8 mouse cellular contexts compared by ENCODE assay signal in the genomic region with DNA sequence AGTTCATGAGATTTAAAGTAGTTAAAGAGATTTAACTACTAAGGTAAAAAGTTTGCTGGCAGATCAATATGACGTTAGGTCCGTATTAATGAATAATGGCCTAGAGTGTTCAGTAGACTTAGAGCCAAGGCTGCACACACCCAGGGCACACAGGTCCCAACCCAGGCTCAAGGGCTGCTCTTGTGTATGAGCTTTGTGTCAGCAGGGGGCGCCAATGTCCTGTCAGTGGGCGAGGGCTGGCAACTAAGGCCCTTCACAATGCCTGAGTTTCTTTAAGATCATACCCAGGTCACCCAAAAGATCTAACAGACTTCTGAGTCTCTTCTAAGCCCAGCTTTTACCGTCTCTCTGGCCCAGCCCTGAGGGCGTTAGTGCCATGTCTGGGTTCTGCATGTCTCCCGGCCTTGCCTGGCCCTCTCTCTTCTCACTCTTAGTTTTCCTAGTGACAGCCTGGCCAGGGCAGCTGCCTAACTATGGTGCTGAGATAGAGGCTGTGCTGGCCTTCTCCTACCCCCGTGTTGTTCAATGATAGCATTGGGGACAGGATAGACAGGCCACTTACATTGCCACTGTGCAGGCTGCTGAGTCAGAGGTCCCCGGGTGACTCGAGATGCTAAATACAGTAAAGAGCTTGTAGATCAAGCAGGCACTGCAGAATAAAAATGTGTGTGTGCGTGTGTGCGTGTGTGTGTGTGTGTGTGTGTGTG. TPM values are rescaled to one million over a fixed set of nuclear protein-coding genes. Genes with fewer than 3 reads are reported as not detected.
A peak's percentile ranks its signal among the peaks of the same experiment; 100 is the strongest.
DNase-seq lines count a peak whose midpoint lies in the region; ATAC-seq and TF ChIP-seq lines count a peak whose summit lies in the region.

No protein-coding gene starts in this region.

- TF ChIP-seq POLR2A in liver, adult 2 months (IDR thresholded peaks at IDR 0.05; ENCODE audit: extremely low read depth, insufficient read depth, low read length) = no peak

- no peaks in the 10 kb centered on the region for H3K36me3 ChIP-seq in embryonic facial prominence, embryonic 14.5 days (ENCODE audit: control insufficient read depth, insufficient read depth, low read length)
- H3K36me3 ChIP-seq in heart, embryonic 11.5 days (ENCODE audit: control insufficient read depth, insufficient read depth, low read length) = no peaks in the 10 kb centered on the region
- no peaks in the 10 kb centered on the region for H3K36me3 ChIP-seq in kidney, embryonic 15.5 days
- H3K36me3 ChIP-seq in liver, adult 2 months (ENCODE audit: control insufficient read depth, insufficient read depth, low read length) = no peaks in the 10 kb centered on the region
- H3K36me3 ChIP-seq in neural tube, embryonic 15.5 days = peaks cover 34% of the 10 kb centered on the region

- H3K9ac ChIP-seq in embryonic facial prominence, embryonic 14.5 days (ENCODE audit: low read depth, low read length) = no peak overlapping the region
- H3K9ac ChIP-seq in heart, embryonic 11.5 days (ENCODE audit: low read depth, low read length) = no peak overlapping the region
- H3K9ac ChIP-seq in kidney, embryonic 15.5 days = no peak overlapping the region
- no peak overlapping the region for H3K9ac ChIP-seq in liver, adult 2 months (ENCODE audit: low read depth, low read length)
- no peak overlapping the region for H3K9ac ChIP-seq in neural tube, embryonic 15.5 days (replicated peaks)

- H3K79me2 ChIP-seq in liver, adult 2 months (ENCODE audit: control insufficient read depth, insufficient read depth, low read length) = no peaks in the 10 kb centered on the region

- H3K4me3 ChIP-seq in embryonic facial prominence, embryonic 14.5 days (ENCODE audit: low read depth, low read length) = no peak overlapping the region
- H3K4me3 ChIP-seq in heart, embryonic 11.5 days (ENCODE audit: low read depth, low read length) = no peak overlapping the region
- no peak overlapping the region for H3K4me3 ChIP-seq in kidney, embryonic 15.5 days (replicated peaks)
- no peak overlapping the region for H3K4me3 ChIP-seq in liver, adult 2 months (ENCODE audit: insufficient read depth, low read depth, low read length)
- no peak overlapping the region for H3K4me3 ChIP-seq in neural tube, embryonic 15.5 days (replicated peaks)

- peak; percentile 81 for ATAC-seq in embryonic facial prominence, embryonic 14.5 days (ENCODE audit: low read depth)
- ATAC-seq in heart, embryonic 11.5 days (replicated peaks; ENCODE audit: insufficient number of reproducible peaks, low FRiP score, low TSS enrichment) = 0 out of 2 replicates have a peak, but pooled peaks have one; percentile 41
- peak; percentile 49 for ATAC-seq in kidney, embryonic 15.5 days (replicated peaks; ENCODE audit: low FRiP score)
- ATAC-seq in neural tube, embryonic 15.5 days (ENCODE audit: low FRiP score) = no peak; the same call in 1 of the 2 replicates

- H3K27ac ChIP-seq in embryonic facial prominence, embryonic 14.5 days (replicated peaks; ENCODE audit: low read depth, low read length) = no peak overlapping the region
- H3K27ac ChIP-seq in heart, embryonic 11.5 days (ENCODE audit: low read depth, low read length) = no peak overlapping the region
- H3K27ac ChIP-seq in kidney, embryonic 15.5 days = no peak overlapping the region
- H3K27ac ChIP-seq in liver, adult 2 months (replicated peaks; ENCODE audit: insufficient read depth, low read depth, low read length) = no peak overlapping the region
- H3K27ac ChIP-seq in neural tube, embryonic 15.5 days (replicated peaks) = peak overlapping the region; percentile 49

- peak; percentile 58 to 59 for DNase-seq in B cell, adult 2 months
- DNase-seq in adrenal gland, postnatal 36 days = peak; percentile 91 to 92
- DNase-seq in embryonic facial prominence, embryonic 14.5 days (ENCODE audit: low spot score) = peak; percentile 85
- peak; percentile 56 for DNase-seq in liver, adult 2 months (ENCODE audit: extremely low read depth, low read depth, low spot score)
- peak; percentile 96 for DNase-seq in testis, postnatal 10 days (ENCODE audit: low spot score)

- H3K27me3 ChIP-seq in embryonic facial prominence, embryonic 14.5 days (replicated peaks; ENCODE audit: control insufficient read depth, insufficient read depth, low read length) = no peaks in the 10 kb centered on the region
- no peaks in the 10 kb centered on the region for H3K27me3 ChIP-seq in heart, embryonic 11.5 days (ENCODE audit: control insufficient read depth, insufficient read depth, low read length)
- H3K27me3 ChIP-seq in kidney, embryonic 15.5 days = no peaks in the 10 kb centered on the region
- no peaks in the 10 kb centered on the region for H3K27me3 ChIP-seq in liver, adult 2 months (ENCODE audit: control insufficient read depth, insufficient read depth, low read length)
- H3K27me3 ChIP-seq in neural tube, embryonic 15.5 days (replicated peaks) = no peaks in the 10 kb centered on the region

- peak; percentile 93 for TF ChIP-seq CTCF in liver, adult 2 months (IDR thresholded peaks at IDR 0.05; ENCODE audit: low read depth, low read length)

- no peaks in the 10 kb centered on the region for H3K9me3 ChIP-seq in embryonic facial prominence, embryonic 14.5 days (ENCODE audit: control insufficient read depth, low read length)
- no peaks in the 10 kb centered on the region for H3K9me3 ChIP-seq in heart, embryonic 11.5 days (replicated peaks; ENCODE audit: control insufficient read depth, low read length)
- no peaks in the 10 kb centered on the region for H3K9me3 ChIP-seq in kidney, embryonic 15.5 days (replicated peaks)
- H3K9me3 ChIP-seq in neural tube, embryonic 15.5 days (replicated peaks) = no peaks in the 10 kb centered on the region

- H3K4me1 ChIP-seq in embryonic facial prominence, embryonic 14.5 days (ENCODE audit: control insufficient read depth, insufficient read depth, low read length) = no peaks in the 10 kb centered on the region
- no peaks in the 10 kb centered on the region for H3K4me1 ChIP-seq in heart, embryonic 11.5 days (ENCODE audit: control insufficient read depth, insufficient read depth, low read length)
- H3K4me1 ChIP-seq in kidney, embryonic 15.5 days = 0 out of 2 replicates have a peak, but pooled peaks cover 7% of the 10 kb centered on the region
- no peaks in the 10 kb centered on the region for H3K4me1 ChIP-seq in liver, adult 2 months (ENCODE audit: control insufficient read depth, insufficient read depth, low read length)
- H3K4me1 ChIP-seq in neural tube, embryonic 15.5 days = peaks cover 15% of the 10 kb centered on the region

- WGBS in embryonic facial prominence, embryonic 14.5 days = 42% methylated on average over 12 of the region's 12 CpGs
- WGBS in heart, embryonic 11.5 days (ENCODE audit: insufficient replicate concordance) = 41% methylated on average over 12 of the region's 12 CpGs
- WGBS in kidney, embryonic 15.5 days = 44% methylated on average over 12 of the region's 12 CpGs
- 47% methylated on average over 12 of the region's 12 CpGs for WGBS in liver, adult 2 months
- WGBS in neural tube, embryonic 15.5 days = 43% methylated on average over 12 of the region's 12 CpGs

- H3K4me2 ChIP-seq in embryonic facial prominence, embryonic 14.5 days (ENCODE audit: low read depth, low read length) = no peak overlapping the region
- no peak overlapping the region for H3K4me2 ChIP-seq in heart, embryonic 11.5 days
- no peak overlapping the region for H3K4me2 ChIP-seq in kidney, embryonic 15.5 days
- no peak overlapping the region for H3K4me2 ChIP-seq in neural tube, embryonic 15.5 days

RNA-seq across cellular contexts. Expression of a gene that starts 20.1 kb away (rescaled TPM):
- 100 to 1,000 TPM; 266 to 469 TPM for total RNA-seq in adrenal gland, postnatal 36 days (2021)
- 918 and 945 TPM in 2 replicates for polyA plus RNA-seq in embryonic facial prominence, embryonic 14.5 days (2014; fragmentation: Nextera tagmentation; extraction: Ambion mirVana)
- polyA plus RNA-seq in heart, embryonic 11.5 days (2014; fragmentation: Nextera tagmentation; extraction: Ambion mirVana) = 442 and 580 TPM in 2 replicates
- 1,575 and 1,603 TPM in 2 replicates for polyA plus RNA-seq in kidney, embryonic 15.5 days (2015; fragmentation: Nextera tagmentation; extraction: Ambion mirVana)
- total RNA-seq in liver, adult 2 months (2014; rRNA removed) = 16.2 and 22.2 TPM in 2 replicates
- 11.7 and 14.5 TPM in 2 replicates for polyA plus RNA-seq in liver, adult 2 months (2012; rRNA removed)
- 332 and 435 TPM in 2 replicates for polyA plus RNA-seq in neural tube, embryonic 15.5 days (2015; fragmentation: Nextera tagmentation; extraction: Ambion mirVana)

RNA-seq across cellular contexts. Expression of a gene that starts 48.3 kb away (rescaled TPM):
- 1 to 10 TPM; 7.5 to 7.6 TPM for total RNA-seq in adrenal gland, postnatal 36 days (2021)
- polyA plus RNA-seq in embryonic facial prominence, embryonic 14.5 days (2014; fragmentation: Nextera tagmentation; extraction: Ambion mirVana) = 15.0 and 17.5 TPM in 2 replicates
- polyA plus RNA-seq in heart, embryonic 11.5 days (2014; fragmentation: Nextera tagmentation; extraction: Ambion mirVana) = 20.0 and 20.8 TPM in 2 replicates
- 14.5 and 17.3 TPM in 2 replicates for polyA plus RNA-seq in kidney, embryonic 15.5 days (2015; fragmentation: Nextera tagmentation; extraction: Ambion mirVana)
- 0.28 and 0.67 TPM in 2 replicates for total RNA-seq in liver, adult 2 months (2014; rRNA removed)
- polyA plus RNA-seq in liver, adult 2 months (2012; rRNA removed) = 0.71 and 1.7 TPM in 2 replicates
- polyA plus RNA-seq in neural tube, embryonic 15.5 days (2015; fragmentation: Nextera tagmentation; extraction: Ambion mirVana) = 41.2 and 45.7 TPM in 2 replicates

Comparison
In these comparisons a context has a peak if more than half of its experiments do, and no peak if none do; other contexts are left out.
1. RNA of a gene that starts 20.1 kb away (polyA plus RNA-seq): 1,575 to 1,603 TPM in kidney, embryonic 15.5 days, 918 to 945 TPM in embryonic facial prominence, embryonic 14.5 days, 442 to 580 TPM in heart, embryonic 11.5 days and 332 to 435 TPM in neural tube, embryonic 15.5 days; 11.7 to 14.5 TPM in liver, adult 2 months; every median in the first group is over 10 times any median in the second.
2. Peak in every context shown above with its lines, with median percentiles within 50 percentile points of each other: DNase-seq.